Mouse (Mus musculus): ENCODE results near the gene Wwp2. TPM values are rescaled to one million over a fixed set of nuclear protein-coding genes. Genes with fewer than 3 reads are reported as not detected.

Gene Wwp2
- total RNA-seq (2021): 10 to 100 TPM; 53.9 to 57.8 TPM
- long read RNA-seq, experiment 1, full-length matches to known transcripts: 16 of 31 reads
- long read RNA-seq, experiment 1, partial matches to known transcripts: 12 of 31 reads
- long read RNA-seq, experiment 1, other reads (novel, unspliced or antisense): 3 of 31 reads
- long read RNA-seq, experiment 2, full-length matches to known transcripts: 18 of 47 reads
- long read RNA-seq, experiment 2, partial matches to known transcripts: 19 of 47 reads
- long read RNA-seq, experiment 2, other reads (novel, unspliced or antisense): 10 of 47 reads

DNA sequence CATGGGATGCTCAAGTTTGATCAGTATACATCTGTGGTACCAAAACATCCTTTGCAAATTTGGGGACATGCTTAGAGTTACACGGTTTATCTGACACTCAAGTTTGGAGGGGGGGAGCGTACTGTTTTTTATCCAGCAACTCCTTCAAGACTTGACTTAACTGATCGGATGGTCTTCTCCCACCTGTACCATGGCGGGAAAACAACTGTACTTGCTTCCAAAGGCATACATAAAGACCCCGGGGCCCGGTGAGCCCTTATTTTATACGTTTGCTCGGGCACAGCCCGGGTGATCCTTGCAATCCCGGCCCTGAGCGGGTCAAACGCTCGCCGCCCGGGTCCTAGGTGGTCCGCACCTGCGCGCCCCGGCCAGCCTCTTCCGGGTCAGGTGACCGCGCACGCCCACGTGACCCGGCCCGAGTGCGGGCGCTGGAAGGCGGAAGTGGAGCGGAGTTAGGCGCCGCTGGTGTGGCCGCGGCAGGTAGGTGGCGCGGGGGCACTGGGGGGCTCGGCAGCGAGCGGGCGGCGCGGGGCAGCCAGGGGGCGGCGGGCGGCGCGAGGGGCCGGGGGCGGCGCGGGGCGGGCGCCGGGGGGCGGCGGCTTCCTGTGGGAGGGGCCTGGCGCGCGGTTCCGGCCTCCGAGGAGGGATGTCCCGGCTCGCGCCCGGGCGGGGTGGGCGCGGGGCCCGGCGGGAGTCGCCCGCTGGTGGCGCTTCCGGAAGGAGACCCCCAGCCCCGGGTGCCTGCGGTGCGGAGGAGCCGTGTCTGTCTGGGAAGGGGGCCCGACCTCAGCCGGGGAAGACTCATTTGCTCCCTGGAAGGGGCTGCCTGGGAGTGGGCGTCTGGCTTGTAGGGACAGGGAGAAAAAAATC lies at the start of gene Wwp2:
Gene Wwp2 (plus strand): TSS at position 404 of the 870 bp plus-strand sequence.
- DNase-seq (ENCODE audit: low spot score in 2 of 2): peak; percentile 43 to 56

DNA sequence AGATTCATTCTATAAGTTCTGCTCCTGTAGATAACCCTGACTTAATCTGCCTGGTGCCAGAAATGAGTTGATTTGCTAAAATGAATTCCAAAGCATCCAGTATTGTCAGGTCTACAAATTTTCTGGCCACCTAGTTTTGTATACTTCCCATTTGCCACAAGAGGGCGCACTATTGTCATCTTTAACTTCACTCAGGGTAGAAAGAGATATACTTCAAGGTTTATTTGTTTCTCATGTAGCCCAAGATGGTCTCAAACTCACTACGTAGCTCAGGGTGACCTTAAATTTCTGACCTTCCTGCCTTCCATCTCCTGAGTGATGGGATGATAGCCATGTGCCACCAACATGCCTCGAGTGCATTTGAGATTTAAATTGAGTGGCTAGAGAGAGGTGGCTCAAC lies 49.5 kb upstream of the Wwp2 start:
- no peak for DNase-seq (ENCODE audit: low spot score in 2 of 2)

DNA sequence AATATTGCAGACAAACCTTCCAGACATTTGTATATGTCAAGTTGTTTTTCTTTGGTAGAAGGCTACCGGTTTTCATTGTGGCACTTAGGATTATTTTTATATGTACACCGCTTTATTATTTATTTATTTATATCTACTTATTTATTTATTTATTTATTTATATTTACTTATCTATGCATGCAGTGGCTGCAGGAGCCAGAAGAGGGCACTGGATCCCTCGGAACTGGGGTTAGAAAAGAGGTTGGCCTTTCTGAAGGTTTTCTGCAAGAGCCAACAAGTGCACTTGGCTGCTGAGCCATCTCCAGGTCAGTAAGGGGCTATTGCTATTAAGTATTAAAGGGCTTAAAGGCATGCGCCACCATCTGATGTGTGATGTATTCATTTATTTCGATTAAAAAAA lies 48.3 kb upstream of the Wwp2 start:
- no peak for DNase-seq (ENCODE audit: low spot score in 2 of 2)

DNA sequence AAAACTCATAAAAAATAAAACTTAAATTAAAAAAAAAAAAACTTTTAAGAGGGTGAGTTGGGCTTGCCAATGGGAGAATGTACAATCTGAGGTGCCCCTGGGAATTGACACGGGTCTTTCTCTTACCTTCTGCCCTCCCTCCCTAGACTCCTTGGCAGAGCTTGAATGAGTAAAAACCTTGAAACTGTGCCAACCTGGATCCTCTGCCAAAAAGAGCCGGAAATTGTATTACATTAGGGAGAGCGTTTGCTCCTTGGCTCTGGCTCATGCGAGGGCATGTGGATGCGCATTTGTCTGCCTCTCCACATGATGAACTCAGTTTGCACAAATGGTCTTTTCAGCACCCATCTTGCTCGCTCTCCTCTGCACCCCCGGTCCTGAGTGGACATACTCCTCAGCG lies 46.6 kb upstream of the Wwp2 start:
- DNase-seq (ENCODE audit: low spot score in 2 of 2): peak; percentile 38 to 75

DNA sequence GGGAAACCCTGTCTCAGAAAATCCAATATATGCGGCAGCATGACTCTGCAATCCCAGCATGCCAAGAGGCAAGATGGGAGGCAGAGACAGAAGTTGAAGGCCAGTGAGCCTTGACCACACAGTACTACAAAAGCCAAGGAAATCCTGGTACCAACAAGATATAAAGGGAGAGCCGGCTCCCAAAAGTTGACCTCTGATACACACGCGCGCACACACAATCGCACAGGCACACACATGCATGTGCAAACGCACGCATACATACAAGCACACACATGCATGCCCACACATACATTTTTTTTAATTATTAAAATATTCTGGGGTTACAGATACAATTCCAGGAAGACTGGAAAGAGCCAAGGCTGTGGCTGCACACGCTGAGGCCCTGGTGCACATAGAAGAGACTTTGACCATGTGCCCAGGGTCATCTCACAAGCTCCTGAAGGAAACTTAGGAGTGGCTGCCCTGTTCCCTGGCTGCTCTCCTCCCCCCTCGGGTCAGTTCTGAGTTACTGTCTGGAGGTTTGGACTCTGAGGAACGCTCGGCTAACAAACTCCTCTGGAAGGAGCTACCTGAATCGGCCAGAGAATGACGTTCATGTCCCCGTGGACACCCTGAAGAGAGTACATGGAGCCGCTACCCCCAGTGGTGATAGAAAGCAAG lies 45.6 kb upstream of the Wwp2 start:
- no peak for DNase-seq (ENCODE audit: low spot score in 2 of 2)

DNA sequence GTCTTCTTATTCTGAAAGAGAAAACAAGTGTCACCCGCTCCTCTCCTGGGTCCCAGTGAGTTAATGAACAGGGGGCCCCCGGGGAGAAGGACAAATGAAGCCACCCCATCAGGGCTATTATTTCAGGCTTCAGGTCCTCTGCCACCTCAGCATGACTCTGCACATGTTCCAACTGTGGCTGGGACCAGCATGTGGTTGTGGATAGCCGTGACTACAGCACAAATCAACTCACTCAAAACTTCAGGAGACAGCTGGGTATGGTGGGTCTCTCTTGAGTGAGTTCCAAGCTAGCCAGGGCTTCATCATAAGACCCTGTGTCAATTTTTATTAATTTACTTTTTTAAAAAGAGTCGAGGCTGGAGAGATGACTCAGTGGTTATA lies 45.0 kb upstream of the Wwp2 start:
- DNase-seq (ENCODE audit: low spot score in 2 of 2): no peak

DNA sequence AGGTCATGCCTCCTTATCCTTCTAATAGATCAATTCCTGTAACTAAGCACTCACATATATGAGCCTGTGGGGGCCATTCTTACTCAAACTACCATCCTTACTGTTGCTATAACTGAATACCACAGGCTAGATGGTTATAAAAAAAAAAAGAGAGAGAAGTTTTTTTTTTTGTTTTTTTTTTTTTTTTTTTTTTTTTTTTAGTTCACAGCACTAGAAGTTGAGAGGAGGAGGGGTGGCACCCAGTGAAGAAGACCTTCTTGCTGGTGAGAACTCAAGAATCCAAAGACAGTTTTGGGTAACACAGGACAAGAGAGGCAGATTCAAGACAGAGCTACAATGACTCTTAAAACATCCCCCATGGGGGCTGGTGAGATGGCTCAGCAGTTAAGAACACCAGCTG lies 40.8 kb upstream of the Wwp2 start:
- no peak for DNase-seq (ENCODE audit: low spot score in 2 of 2)

DNA sequence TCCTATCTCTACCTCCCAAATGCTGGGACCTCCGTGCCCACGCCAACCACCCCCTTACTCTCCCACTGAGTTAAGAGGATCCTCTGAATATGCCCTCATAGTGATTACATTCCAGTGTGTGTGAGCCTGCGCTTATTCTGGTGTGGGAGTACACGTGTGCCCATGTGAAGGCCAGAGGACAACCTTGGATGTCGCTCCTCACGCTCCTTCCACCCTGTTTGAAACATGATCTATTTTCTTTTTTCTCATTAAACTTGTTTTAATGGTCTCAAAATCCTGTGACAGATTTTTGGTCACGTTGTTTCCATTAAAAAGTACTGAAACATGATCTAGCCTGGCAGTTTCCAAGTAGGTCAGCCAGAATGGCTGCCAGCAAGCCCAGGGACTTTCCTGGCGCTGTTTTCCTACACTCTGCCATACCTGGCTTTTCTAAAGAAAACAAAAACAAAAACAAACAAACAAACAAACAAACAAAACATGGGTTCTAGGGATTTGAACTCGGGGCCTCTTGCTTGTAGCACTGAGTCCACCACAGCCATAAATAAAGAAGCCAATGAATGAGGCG lies 40.0 kb upstream of the Wwp2 start:
- DNase-seq (ENCODE audit: low spot score in 2 of 2): no peak

DNA sequence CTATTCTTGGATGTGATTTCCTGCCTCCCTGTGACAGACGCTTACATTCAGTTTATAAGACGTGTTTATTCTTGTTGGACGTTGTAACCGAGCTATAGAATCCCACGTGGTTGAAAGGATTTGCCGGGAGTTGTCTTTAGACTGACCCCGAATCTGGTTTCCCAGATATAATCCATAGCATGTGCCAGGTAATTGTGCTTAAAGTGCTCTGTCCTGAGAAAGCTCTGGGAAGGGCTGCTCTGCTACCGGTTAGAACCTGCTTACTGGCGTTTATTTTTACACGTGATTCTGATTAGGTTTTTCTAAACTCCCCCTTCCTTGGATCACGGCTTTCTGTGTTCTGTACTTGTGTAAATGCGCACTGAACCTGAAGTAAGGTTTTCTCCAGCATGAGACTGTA lies 38.5 kb upstream of the Wwp2 start:
- DNase-seq (ENCODE audit: low spot score in 2 of 2): no peak

DNA sequence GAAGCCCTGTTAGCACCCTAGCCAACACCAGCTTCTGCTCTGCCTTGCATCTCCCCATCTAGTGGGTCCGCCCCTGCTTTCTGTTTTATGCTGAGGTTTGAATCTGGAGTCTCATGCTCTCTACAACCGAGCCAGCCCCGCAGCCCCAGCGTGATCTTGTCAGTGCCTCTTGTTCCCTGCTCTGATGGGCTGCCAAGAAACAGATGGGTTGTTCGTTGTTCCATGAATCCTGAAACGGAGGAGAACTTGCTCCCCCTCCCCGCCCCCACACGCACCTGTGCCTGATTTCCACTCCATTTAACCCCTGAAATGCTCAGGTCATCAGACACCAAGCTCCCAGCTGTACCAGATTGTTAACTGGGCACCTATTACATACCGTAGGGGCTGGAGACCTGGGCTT lies 36.7 kb upstream of the Wwp2 start:
- no peak for DNase-seq (ENCODE audit: low spot score in 2 of 2)

DNA sequence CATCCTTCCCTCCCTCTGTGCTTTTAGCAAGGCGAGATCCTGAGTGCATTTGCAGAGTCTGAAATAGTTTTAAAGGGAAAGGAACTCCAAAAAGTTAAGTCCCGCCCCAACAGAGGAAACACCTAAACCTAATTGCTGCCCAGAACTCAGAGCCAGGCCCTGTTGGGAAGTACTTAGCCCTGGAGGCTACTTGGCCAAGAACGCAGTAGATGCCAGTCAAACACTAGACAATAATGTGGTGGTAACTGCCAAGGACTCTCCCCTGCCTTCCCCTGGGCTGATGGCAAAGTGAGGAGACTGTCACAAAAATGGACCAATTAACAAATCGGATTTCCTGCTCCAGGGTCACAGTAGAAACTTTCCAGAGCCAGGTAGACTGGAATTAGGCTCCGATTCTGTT lies 34.3 kb upstream of the Wwp2 start:
- DNase-seq (ENCODE audit: low spot score in 2 of 2): no peak

DNA sequence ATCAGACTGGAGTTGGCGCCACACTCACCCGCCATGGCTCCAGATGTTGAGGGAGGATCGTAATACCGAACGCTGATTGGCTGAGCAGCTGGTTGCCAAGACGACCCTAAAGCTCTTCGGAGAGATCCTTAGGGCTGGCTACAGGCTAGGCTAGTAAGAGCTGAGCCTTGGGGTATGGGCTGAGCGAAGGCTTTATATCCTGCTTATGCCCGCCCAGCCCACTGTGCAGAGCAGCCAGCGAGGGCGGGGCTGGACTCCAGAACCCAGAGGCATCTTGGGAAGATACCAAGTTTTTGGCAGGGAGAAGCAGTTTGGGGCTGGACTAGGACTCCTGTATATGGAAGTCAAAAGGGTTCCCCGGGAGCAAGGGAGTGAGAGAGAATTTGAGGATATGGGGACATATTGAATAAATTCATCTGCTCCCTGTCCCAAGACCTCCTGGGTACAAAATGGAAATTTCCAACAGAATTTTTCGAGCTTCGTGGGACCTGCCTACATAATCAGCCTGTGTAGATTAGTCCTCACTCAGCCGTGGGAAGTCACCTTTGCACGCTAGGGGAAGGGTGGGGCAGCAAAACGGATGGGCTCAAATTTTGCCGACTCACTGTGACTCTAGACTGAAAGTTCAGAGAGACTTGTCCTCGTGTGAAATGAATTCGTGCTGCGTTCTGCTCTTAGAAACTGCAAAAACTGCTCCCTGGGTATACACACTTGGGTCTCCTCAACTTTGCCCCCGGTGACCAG lies 33.0 kb upstream of the Wwp2 start, which contains the start of gene Nqo1:
Gene Nqo1 (minus strand): TSS at position 169 of the 744 bp plus-strand sequence.
- DNase-seq (ENCODE audit: low spot score in 2 of 2): peak; percentile 32 to 54

DNA sequence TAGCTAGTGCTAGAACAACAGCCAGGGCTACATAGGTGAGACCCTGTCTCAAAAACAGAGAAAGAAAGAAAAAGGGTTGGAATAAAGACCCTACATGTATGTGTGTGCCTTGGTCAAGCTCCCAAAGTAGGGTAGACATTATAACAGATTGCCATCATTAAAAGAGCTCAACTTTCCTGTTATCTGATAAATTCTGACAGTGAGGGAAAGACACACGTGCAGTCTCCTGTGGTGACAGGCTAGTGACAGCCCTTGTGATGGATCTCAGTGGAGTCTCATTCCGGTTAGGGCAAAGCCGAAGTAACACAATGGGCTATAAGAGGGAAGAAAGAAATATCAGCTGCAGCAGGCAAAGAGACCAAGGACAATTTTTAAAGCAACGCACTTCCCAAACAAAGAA lies 32.1 kb upstream of the Wwp2 start:
- DNase-seq (ENCODE audit: low spot score in 2 of 2): no peak

DNA sequence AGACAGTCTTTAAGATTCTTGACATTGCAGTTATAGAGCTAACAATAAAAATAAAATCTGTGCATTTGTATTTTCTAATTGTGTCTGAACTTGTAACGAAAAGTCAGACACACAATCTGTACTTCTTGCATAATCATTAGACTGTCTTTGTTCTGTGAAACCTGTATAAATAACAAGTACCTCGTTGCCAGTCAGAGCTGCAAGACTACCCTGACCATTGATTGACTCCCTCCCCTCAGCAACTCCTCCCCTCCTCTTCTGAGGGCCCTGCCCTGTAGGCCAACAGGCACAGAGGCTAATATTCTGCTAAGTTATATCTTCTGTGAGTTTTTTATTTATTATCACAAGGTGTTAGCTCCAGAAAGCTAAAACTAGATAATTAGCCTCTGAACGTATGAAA lies 30.2 kb upstream of the Wwp2 start:
- DNase-seq (ENCODE audit: low spot score in 2 of 2): no peak

DNA sequence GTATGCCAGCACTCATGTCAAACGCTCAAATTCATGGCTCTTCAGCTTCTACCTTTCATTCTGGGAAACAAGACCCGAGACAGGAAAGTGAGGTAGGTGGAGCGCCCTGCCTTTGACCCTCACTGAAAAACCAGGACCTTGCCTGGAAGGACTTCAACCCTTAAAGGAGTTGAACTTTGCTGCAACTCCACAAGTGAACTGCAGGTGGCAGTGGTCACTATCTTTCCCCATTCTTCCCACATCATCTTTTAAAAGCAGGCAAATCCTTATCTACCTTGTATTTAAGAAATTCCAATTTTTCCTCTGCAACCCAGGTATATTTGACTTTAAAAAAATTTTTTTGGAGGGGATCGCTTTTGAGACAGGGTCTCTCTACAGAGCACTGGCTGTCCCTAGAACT lies 24.8 kb upstream of the Wwp2 start:
- DNase-seq (ENCODE audit: low spot score in 2 of 2): no peak

DNA sequence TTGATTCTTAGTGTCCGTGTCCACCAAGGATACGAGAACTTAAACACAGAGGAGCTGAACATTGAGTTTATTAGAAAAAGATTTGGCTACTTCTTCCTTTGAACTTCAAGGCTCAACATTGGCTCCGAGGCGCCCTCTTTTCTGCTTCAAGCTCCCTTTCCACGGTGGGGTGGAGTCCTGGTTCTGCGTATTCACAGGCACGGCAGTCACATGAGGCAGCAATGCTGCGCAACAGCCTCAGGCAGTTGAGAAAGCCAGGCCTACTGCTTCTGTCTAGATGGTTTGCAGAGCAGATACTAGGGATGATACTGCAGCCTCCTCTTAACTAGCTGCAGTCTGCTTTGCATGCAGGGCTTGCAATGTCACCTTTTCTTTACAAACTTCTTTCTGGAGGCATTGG lies 23.6 kb upstream of the Wwp2 start:
- no peak for DNase-seq (ENCODE audit: low spot score in 2 of 2)

DNA sequence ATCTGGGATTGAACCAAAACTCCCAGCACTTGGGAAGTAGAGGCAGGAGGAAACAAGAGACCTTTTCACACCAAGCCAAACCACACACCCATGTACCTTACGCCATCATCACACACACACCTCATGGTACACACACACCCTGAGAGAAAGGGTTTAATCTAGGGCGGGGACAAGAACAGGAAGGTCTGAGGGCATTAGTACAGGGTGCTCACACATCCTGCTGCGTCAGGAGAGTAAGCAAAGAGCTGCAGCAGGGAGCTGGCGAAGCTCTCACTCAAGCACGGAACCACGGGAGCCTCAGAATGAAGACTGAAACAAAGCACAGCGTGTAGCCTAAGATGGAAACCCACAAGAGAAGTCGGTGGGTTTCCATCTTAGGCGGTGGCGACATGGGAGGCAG lies 22.3 kb upstream of the Wwp2 start:
- DNase-seq (ENCODE audit: low spot score in 2 of 2): no peak

DNA sequence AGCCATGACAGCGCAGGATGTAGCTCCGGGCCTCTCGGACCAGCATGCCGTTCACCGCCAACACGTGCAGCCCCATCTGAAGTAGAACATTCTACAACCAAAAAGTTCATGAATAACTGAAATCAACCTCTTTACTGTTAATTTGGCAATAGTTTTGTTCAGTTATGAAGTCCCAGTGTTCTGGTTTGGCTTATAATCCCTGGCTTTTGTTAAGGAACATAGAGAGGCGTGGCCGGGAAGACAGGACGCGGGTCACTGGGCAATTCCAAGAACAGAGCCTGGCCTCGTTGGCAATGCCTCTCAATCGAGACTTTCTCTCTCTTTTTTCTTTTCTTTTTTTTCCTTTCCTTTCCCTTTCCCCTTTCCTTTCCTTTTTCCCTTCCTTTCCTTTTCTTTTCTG lies 19.2 kb upstream of the Wwp2 start:
- DNase-seq (ENCODE audit: low spot score in 2 of 2): no peak

DNA sequence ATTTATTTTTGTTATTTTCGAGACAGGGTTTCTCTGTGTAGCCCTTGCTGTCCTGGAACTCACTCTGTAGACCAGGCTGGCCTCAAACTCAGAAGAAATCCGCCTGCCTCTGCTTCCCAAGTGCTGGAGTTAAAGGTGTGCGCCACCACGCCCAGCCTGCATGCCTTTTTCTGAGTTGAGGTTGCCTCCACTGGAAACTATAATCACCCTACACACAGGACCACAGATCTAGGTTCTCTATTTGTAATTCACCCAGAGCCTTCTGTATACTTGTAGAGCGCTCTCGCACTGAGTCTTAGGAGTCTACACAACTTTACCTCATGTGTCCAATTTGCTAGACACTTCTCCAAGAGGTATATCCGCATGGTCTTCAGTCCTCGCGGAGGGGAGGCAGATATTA lies 12.0 kb upstream of the Wwp2 start:
- no peak for DNase-seq (ENCODE audit: low spot score in 2 of 2)

DNA sequence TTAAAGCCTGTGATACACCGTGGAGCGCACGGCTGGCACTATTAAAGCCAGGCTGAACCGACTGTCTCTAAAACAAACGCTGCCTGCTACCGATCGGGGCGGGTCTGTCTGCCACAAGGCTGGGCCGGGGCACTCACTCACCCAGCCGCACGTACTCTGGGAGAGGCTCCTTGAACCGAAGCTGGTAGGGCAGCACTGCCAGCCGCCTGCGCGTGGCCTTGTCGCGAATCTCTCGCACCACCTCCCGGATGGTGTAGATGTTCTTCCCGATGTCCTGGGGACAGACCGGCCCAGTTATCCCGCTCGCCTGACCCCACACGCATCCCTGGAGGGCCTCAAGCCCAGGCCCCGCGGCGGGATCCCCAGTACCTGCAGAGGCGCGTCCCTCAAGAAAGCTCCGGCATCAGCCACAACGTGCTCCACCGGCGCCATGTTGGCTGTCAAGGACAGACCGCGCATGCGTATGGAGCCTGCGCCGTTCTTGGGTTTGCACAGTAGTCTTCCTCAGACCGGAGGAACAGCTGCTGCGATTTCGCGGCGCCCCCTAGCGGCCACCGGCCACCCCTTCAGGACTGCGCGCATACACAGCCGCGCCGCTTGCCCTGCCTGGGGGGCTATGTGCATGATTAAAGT lies 11.5 kb upstream of the Wwp2 start, which contains the start of gene Nob1:
Gene Nob1 (minus strand): TSS at position 455 of the 633 bp plus-strand sequence.
- DNase-seq (ENCODE audit: low spot score in 2 of 2): peak; percentile 95 to 98

DNA sequence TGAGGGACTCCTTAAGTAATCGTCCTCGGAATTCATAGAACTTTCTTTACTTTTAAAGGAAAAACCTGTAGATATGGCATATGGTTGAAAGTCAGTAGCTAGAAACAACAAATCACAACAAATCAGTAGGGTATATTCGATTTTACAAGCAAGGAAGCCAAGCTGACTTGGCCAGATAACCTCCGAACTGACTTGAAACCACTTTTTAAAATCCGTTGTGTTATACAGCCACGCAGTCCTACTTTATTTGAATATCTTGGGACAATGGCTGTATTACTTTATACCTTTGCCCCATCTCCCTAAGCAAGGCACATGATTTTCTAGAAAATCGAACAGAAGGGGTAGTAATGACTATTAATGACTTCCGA lies 11.0 kb upstream of the Wwp2 start:
- DNase-seq (ENCODE audit: low spot score in 2 of 2): no peak

All from adrenal gland, postnatal 4 days (tissue).